Mouse (Mus musculus) T-helper 2 cell (primary cell): ENCODE data around the gene Oxnad1.
"Not testable (repeated sequence)": the region's sequence is repeated elsewhere in the genome, so short reads cannot be mapped to it uniquely, and the experiment has no call there.

Experiments
- in situ Hi-C: fragments of 300-600 bp; cut with MboI, MseI; formaldehyde crosslinking; loops from one replicate; pipeline ENCODE4 v1.15.1; 2025; ENCODE audit warnings: high pct_unique_total_duplicates

Gene Oxnad1

GRCm38 (mm10) chr14:32087584-32088248 is 2.5 kb downstream of the Oxnad1 start:
- in situ Hi-C loops: loop anchor here (10.0 kb wide), 3 partner anchors 67 to 423 kb away; partner anchors contain the start of genes Ankrd28 and Ncoa4

GRCm38 (mm10) chr14:32091124-32091523 is 6.0 kb downstream of the Oxnad1 start:
- in situ Hi-C loops: no loop called here

- in situ Hi-C loops: no loop called here
Measured at GRCm38 (mm10) chr14:32091704-32092103, 6.5 kb downstream of the Oxnad1 start.

- in situ Hi-C loops: no loop called here
Measured at GRCm38 (mm10) chr14:32093018-32093417, 7.8 kb downstream of the Oxnad1 start.

- in situ Hi-C loops: no loop called here
Measured at GRCm38 (mm10) chr14:32093500-32094117, 8.4 kb downstream of the Oxnad1 start.

- in situ Hi-C loops: no loop called here
Measured at GRCm38 (mm10) chr14:32095646-32096045, 10.5 kb downstream of the Oxnad1 start.

GRCm38 (mm10) chr14:32096740-32097139 is 11.6 kb downstream of the Oxnad1 start:
- in situ Hi-C loops: no loop called here

GRCm38 (mm10) chr14:32097691-32098090 is 12.5 kb downstream of the Oxnad1 start:
- in situ Hi-C loops: no loop called here

- in situ Hi-C loops: no loop called here
Measured at GRCm38 (mm10) chr14:32098951-32099350, 13.8 kb downstream of the Oxnad1 start.

GRCm38 (mm10) chr14:32103556-32103955 is 18.4 kb downstream of the Oxnad1 start:
- in situ Hi-C loops: no loop called here

- in situ Hi-C loops: no loop called here
Measured at GRCm38 (mm10) chr14:32105663-32106062, 20.5 kb downstream of the Oxnad1 start.

GRCm38 (mm10) chr14:32106911-32107310 is 21.7 kb downstream of the Oxnad1 start:
- in situ Hi-C loops: no loop called here

GRCm38 (mm10) chr14:32112124-32112523 is 26.9 kb downstream of the Oxnad1 start:
- in situ Hi-C loops: not testable (repeated sequence)

GRCm38 (mm10) chr14:32120940-32121919 is 36.1 kb downstream of the Oxnad1 start:
- in situ Hi-C loops: no loop called here

GRCm38 (mm10) chr14:32121920-32122315 is 36.7 kb downstream of the Oxnad1 start:
- in situ Hi-C loops: no loop called here

- in situ Hi-C loops: no loop called here
Measured at GRCm38 (mm10) chr14:32124261-32124660, 39.1 kb downstream of the Oxnad1 start.

GRCm38 (mm10) chr14:32125256-32125655 is 40.1 kb downstream of the Oxnad1 start:
- in situ Hi-C loops: not testable (repeated sequence)

- in situ Hi-C loops: no loop called here
Measured at GRCm38 (mm10) chr14:32128409-32128808, 43.2 kb downstream of the Oxnad1 start.

GRCm38 (mm10) chr14:32131836-32132235 is 46.7 kb downstream of the Oxnad1 start:
- in situ Hi-C loops: no loop called here

- in situ Hi-C loops: no loop called here
Measured at GRCm38 (mm10) chr14:32134293-32134692, 49.1 kb downstream of the Oxnad1 start.

GRCm38 (mm10) chr14:32136467-32136866 is 51.3 kb downstream of the Oxnad1 start:
- in situ Hi-C loops: not testable (repeated sequence)

GRCm38 (mm10) chr14:32140359-32140965 is 55.3 kb downstream of the Oxnad1 start:
- in situ Hi-C loops: no loop called here
